Mouse (Mus musculus) olfactory bulb, adult 2 months (tissue): Measurements from ENCODE around the gene Peak1. TPM values are rescaled to one million over a fixed set of nuclear protein-coding genes. Genes with fewer than 3 reads are reported as not detected.

Experiments used
- H3K27ac ChIP-seq: fragments of 200-500 bp; 2 replicates; pipeline ENCODE4 v1.5.1; 2012; ENCODE audit warnings: low read depth, low read length; ENCODE audit not compliant: insufficient read depth
- H3K4me1 ChIP-seq: fragments of 200-500 bp; 2 replicates; pipeline ENCODE4 v1.6.1; 2012; ENCODE audit warnings: low read length; ENCODE audit not compliant: control insufficient read depth, insufficient read depth
- H3K4me3 ChIP-seq: fragments of 200-500 bp; 2 replicates; pipeline ENCODE4 v1.5.1; 2012; ENCODE audit warnings: mild to moderate bottlenecking, low read depth, low read length, moderate library complexity; ENCODE audit not compliant: insufficient read depth
- CTCF ChIP-seq: fragments of 200-500 bp; IDR thresholded peaks from 2 replicates; pipeline ENCODE4 v1.5.1; 2012; ENCODE audit warnings: low read depth, mild to moderate bottlenecking, low read length, moderate library complexity; ENCODE audit not compliant: insufficient read depth
- POLR2A ChIP-seq: fragments of 200-500 bp; IDR thresholded peaks from 2 replicates; pipeline ENCODE4 v1.6.1; 2012; ENCODE audit warnings: mild to moderate bottlenecking, low read depth, low read length, moderate library complexity; ENCODE audit not compliant: insufficient read depth
- WGBS: fragments of 180-500 bp; shearing (Covaris S2); methylation state at CpG from one replicate; pipeline ENCODE4 v1.1.7; 2018; 5-methylcytosine and 5-hydroxymethylcytosine counted together
- polyA plus RNA-seq: library from polyadenylated mRNA; stranded (reverse); fragments of >200 nt; gene quantifications from 2 replicates; pipeline ENCODE4 v1.2.4, GENCODE M21; 2012; ENCODE audit warnings: low replicate concordance; ENCODE audit not compliant: missing spikeins, insufficient read depth, insufficient read length

The Peak1 gene
- polyA plus RNA-seq, 1 experiment = not detected

DNA sequence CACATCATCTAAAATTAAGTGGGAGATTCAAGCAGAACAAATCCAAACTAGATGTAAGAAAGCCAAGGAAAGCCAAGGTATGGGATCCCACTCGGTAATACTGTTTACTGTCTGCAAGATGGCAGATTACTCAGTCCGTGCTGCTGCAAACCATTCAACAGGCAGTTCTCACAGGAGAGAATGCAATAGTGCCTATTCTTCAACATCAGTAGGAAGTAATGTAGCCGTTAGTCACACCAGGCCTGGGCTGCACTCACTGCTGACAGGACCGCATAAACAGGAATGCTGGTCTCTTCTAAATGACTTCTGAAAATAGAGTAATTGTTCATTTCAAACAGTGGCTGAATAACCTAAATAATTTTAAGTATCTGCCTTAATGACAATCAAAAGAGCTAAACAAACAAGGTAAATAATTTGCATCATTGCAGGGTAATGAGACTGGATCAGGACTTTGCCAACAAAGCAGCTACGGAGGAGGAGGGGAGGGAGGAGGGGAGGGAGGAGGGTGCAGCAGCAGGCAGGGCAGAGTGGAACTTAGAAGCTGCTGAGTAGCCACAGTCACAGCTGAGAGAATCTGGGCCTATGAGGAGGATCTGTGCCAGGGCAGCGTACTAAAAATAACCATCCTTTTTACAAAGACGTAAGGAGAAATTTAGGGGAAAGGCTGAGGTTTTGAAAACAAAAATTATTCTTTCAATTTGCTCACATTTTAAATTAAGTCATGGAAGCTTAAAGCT is 266.0 kb downstream of the Peak1 start:
- H3K4me1 ChIP-seq = peaks cover 6% of the 10 kb centered on the region; the same call in 1 of the 2 replicates

More for the DNA sequence above, 266.0 kb downstream of the Peak1 start:
- no peak for TF ChIP-seq CTCF
- TF ChIP-seq POLR2A = no peak
- Histone ChIP-seq H3K27ac (peak overlapping the region; percentile 64), H3K4me3 (no peak overlapping the region)
- WGBS = 6% methylated on average over 7 of the region's 7 CpGs

Other genes with a start within 250 kb of the Peak1 start
- gene Hmg20a, start 542 bp upstream of the Peak1 start, polyA plus RNA-seq = 138 TPM in 1 of 2 replicates, not detected in the other